Mouse (Mus musculus): Measurements from ENCODE around the gene Col4a2.

The Col4a2 gene

DNA sequence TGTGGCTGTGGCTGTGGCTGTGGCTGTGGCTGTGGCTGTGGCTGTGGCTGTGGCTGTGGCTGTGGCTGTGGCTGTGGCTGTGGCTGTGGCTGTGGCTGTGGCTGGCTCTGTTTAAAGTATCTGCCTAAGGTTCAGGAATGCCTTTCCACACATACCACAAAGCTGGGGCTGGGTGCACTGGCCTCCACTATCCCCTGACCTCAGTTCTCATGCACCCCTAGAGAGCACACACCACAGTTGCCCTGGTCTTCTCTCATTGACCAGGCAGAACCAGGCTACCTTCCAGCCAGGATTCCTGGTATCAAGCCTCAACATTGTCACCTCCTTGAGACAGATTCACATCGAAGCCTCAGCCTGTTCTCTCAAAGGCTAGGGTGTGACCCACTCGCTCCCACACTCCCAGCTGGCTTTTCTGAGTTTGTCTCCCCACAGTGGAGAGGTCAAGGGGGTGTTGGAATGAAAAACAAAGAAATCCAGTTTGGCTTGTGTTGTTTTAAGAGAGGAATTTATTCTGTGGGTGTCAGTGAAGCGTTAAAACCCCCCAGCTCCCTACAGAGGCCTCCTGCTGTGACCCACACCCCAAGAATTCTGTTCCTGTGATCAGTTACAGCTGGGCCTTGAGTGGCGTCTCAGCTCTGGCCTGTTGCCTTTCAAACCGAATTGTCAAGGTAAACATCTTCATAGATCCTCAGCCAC, 15.3 kb downstream of the Col4a2 start:
- DNase-seq: no peak

DNA sequence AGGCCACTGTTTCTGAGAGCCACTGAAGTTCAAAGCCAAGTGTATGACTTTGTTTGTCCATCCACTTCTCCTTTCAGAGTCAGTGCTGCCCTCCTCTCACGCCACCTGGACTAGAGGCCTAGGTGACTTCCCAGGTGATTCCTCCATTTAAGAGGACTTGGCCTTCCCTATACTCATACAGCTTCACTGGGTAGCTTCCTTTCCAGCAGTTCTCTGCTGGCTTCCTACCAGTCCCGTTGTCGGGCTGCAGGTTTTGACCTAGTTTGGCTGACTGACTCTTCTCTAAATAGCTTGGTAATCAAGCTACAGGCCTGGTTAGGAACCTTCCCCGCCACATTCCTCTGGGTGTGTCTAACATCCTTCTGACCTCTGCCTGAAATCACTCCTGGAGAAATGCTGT, 19.0 kb downstream of the Col4a2 start:
- no peak for DNase-seq

DNA sequence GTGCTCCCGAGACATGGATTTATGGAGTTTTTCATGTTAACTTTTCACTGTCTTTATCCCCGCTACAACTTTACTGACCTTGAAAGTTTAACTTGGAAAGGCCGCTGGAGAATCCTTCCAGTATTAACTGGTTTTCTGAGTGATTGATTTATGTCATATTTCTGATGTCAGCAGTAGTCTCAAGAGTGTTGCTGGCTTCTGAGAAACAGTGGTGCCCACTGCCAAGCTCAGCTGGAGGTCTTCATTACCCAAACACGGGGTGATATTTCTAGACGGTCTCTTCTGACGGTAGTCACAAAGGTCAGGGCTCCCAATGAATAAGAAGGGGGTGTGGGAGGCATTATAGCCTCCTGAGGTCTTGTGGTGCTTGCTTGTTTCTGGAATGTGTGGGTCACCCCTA, 21.1 kb downstream of the Col4a2 start:
- DNase-seq: no peak

DNA sequence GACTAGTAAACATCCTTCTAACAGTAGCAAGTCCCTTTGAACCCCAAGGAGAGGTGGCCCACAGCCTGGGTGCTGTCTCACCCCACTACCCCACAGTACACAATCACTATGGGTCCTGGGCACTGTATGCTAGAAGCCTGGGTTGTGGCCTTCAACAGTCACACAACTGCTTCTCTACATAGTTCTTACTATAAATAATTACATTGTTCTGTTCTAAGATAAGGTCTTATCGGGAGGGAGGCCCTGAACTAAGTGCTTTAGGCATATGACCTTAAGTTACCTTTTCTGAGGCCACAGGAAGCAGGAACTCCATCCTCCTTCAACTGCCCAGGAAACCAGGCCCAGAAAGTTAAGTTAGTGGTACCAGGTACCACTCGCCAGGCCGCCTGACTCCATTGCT, 21.9 kb downstream of the Col4a2 start:
- no peak for DNase-seq

DNA sequence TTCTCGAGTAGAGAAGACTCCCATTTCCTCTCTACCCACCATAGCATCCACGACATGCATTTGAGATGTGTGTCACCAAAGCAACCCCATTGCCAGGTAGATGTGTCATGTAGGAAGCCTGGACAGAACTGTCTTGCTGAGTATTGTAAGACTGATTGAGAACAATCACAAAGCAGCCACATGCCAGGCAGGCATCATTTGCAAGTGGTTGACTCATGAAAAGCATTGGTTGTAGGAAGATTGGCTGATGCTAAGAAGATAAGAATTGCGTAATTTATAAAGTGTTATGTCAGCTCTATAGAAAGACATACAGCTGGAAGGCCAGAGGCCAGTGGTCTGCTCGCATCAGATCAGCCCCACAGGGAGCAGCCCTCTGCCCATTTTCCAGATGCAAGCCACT, 22.6 kb downstream of the Col4a2 start:
- no peak for DNase-seq

DNA sequence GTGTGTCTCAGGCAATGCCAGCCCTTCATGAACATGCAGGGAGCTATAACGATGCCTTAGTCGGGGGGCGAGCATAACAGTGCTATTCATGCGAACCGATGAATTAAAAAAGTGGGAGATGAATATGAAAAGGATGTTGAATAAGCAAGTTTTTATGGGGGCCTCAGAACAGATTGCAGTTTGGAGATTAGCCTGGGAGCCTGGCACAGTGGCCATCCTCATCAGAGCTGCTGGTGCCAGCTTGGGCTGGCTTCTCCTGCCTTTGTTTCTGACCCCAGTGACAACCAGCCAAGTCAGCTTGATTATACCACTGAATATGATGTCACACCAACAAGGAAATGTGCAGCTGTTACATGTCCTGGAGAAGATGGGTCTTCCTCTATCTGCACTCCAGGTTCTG, 23.7 kb downstream of the Col4a2 start:
- DNase-seq: no peak

DNA sequence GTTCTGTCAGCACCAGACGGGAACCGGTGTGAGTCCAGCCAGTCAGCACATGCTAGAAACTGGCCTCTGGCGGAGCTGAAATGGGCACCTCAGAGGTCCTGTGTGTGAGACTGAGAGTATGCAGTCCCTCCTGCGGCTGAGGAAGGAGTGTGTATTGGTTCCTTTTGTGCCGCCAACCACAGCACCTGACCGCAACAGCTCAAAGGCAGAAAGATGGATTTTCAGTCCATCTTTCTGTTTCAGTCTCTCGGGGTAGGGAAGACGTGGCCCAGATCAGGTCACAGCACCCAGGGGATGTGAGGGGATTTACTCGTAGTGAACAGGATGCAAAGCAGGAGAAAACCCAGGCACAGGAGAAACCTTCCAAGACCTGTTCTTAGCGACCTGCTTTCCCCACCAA, 25.0 kb downstream of the Col4a2 start:
- no peak for DNase-seq

DNA sequence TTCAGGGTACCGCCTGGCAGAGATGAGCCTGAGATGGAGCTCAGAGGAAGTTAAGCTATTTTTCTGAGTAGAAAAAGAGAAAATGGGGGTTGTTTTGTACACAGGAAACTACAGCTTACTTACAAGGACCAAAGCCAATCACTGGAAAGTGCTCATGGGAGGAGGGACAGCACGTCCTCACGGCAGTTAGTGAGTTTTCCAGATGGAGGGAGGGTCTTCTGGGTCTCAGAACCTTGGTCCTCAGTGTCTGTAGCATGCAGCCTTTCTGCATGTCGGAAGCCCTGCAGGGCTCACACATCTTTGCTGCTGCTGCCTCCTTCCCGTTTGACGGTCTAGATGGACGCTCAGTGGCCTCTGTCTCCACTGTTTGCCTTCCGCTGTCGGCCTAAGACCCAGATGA, 25.9 kb downstream of the Col4a2 start:
- no peak for DNase-seq

DNA sequence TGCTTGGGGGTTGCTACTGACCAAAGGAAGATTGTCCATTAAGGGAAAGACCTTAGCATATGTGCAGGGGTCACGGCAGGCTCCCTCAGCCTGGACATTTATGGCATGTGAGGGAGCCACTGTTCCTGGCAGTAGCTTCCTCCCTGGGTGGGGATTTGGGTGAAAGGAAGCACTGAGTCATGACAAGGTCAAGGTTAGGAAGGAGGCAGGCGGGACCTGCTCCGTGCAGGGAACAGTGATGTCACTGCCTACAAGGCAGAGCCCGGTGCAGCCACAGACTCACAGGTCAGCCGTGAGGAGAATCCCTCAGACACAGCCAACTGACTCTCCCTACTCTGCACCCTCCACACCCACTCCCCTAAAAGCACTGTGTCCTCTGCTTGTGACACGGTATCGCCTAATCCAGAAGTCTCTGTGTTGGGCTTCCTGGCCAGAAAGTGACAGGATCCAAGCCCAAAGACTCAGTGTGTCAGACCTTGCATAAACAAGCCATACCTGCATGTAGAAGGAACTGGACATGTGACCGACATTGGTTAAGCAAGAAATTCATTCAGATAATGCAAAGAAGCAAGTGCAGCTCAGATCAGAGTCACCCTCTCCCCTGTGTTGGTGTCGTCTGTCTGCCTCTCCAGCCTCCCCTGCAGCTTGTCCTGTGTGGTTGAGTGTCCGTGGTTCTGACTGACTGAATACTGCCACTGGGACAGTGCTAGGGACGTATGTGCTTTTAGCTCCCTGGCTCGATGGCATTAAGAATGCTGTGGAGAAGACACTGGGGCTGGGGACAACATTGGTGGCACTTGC, 27.9 kb downstream of the Col4a2 start:
- no peak for DNase-seq

DNA sequence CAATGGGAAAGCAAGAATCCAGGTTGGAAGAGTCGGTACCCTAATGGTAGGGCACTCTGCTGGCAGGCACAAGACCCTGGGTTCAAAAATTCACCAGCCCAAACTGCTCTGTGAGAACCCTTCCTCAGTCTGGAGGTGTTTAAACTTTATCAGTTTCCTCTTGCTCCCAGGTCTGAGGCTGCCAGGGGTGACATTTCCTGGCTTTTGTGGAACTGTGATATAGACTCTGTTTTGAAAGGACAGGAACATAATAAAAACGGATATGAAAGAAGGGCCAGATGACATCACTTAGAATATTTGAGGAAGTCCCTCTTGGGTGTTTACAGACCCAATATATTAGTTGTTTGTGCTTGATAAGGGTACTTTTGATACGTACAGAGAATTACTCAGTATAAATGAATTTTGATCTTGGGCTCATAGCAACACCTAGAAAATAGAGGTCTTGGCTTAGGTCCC, 28.5 kb downstream of the Col4a2 start:
- no peak for DNase-seq

DNA sequence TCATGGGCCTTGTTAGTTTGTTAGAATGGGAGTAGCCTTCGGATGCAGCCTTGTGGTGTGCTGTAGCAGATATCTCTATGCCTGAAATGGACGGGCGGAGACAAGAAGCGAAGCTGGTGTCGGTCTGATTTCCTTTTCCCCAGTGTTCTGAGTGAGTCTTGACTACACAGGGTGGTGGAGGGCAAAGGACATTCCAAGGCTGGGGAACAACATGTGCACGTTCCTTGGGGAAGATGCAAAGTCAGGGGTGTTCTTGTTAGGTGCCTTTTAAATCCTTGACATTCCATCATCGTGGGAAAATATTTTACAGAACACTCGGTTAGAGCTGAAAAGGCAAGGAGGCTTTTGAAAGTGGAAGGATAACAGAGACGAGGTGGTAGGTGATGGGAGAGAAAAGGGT, 31.9 kb downstream of the Col4a2 start:
- no peak for DNase-seq

DNA sequence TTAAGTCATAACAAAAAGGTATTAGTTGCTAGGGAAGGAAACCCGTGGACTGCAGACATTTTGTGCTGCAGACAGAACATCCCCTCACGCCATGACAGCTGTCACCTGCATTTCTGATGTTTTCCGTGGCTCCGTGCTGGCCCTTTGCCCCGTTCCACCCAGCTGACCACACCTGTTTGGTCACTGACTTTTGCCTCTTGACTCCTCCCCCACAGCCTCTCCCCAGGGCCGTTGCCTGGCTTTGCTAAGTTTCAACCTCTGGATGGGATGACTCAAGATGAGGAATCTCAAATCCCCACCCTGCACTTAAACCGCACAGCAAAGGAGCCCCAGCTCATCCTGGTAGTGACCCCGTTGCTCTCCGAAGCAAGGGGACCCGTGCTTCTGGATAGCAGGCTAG, 33.6 kb downstream of the Col4a2 start:
- DNase-seq: no peak

DNA sequence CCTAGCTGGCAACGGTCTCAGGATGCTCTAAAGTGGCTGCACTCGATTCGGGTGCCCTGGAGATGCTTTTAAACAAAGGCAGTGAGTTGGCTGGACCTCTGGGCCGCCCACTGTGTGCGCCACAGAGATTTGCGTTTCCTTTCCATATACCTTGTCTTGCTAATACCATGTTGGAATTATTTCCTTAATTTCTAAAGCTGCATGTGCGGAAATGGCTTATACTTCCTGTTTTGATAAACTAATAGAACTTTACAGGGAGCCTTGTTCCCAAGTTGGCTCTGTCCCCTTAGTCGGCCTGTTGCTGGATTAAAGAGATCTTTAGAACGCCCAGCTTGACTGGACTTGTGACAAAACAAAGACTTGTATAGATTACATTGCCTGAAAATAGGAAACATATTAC, 35.1 kb downstream of the Col4a2 start:
- no peak for DNase-seq

DNA sequence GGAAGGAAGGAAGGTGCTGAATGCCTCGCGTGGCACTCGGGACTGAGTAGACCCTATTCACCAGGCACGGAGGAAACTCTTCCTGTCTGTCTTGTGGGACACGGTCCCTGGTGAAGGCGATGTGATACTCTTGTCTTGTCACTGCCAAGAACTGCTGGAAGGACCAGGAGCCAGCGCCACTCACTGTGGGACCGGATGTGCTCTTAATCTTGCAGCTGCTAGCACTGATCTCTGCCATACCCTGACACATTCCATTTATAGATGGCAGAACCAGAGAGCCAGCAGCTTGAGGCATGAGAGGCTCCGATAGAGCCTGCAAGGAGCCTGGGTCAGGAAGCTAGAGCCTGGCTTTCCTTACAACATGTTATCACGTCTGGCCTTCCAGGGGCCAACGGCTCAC, 36.0 kb downstream of the Col4a2 start:
- DNase-seq: no peak

DNA sequence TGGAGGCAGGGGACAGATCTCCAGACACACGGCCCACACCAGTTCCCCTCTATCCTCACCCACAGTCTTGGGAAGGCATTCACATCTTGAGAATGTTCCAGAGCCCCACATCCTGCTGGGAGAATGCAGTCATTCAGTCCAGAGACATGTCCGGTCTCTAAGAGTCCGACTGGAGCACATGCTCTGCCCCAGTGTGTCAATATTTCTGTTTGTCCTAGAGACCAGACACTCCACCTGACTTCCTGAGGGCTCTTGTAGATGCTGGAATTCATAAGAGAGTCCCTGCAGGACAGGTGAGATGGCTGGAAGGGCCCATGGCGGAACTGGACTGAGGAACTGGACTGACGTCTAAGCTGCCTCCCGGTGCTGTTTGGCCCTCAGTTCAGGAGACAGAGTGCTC, 38.8 kb downstream of the Col4a2 start:
- DNase-seq: no peak

DNA sequence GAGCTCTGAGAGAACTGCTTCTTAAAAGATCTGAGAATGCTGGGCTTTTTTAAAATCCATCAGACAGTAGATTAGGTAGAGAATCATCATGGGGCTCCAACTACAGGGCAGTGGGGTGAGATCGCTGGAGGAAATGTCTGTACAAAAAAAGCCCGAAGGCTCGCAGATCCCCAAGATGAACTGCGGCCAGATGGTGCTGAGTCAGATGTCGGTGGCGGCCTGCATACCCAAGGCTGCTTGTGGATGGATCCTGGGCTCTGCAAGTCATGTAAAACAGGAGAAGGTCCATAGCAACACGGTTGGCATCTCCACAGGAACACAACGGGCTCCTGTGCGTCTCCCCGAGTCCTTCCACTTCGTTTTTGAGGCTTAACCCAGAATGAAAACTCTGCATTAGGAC, 39.9 kb downstream of the Col4a2 start:
- DNase-seq: peak; percentile 25

DNA sequence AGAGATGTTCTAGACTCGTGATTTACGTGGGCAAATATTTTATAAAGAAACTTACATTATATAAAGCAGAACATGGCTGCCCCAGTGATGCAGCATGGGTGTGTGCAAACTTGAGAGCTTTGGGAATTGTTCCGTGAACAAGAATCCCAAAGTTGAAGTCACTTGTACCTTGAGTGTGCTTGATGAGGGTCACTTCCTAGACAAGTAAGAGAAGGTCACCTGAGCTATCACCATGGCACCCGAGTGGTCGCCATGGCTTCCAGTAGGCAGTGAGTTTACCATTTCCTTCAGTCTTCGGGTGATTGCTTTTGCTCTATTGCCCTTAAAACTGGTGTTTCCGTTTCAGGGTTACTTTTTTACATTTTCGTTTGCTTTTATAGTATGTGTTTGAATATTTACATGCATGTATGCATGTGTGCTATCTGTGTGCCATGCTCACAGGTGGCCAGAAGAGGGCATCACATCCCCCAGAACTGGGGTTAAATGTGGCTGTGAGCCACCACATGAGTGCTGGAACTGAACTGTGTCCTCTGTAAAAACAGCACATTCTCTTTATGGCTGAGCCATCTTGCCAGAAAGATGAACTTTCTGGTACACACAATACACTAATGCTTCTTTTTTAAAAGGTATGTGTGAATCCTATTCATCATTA, 42.3 kb downstream of the Col4a2 start:
- DNase-seq: no peak

DNA sequence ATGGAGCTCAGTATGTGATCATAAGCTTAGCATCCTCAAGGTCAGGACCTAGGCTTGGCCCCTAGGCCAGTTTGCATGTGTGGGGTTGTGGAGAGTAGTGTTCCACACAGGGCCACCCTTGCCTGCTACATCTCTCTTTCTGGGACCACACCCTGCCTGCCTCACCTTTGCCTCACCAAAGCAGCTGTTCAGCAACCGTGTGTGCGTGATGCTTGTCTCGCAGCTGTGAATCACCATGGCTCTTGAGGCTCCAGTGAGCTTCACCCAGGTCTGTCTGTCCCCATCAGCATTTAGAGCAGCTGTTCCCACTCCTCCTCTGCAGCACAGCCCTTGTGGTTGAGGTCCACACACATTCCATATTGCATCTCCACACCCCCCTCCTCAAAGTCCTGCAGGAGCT, 43.3 kb downstream of the Col4a2 start:
- DNase-seq: no peak

DNA sequence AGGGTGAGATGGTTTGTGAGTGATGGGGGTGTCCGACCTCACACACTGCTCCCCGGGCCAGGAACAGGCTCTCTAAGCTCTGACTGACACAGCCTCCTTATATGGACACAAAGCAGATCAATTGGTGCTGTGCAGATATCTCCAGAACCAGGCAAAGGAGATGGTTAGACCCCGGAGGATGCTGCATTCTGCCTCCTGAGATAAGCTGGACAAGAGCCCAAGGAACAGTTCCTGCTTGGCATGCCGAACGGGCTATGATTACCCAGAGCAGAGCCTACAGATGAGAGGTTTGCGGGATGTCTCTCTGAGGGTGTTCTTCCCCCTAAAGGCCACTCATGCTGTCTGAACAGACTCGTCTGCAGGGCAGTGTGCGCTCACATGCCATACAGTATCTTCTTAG, 44.2 kb downstream of the Col4a2 start:
- DNase-seq: no peak

DNA sequence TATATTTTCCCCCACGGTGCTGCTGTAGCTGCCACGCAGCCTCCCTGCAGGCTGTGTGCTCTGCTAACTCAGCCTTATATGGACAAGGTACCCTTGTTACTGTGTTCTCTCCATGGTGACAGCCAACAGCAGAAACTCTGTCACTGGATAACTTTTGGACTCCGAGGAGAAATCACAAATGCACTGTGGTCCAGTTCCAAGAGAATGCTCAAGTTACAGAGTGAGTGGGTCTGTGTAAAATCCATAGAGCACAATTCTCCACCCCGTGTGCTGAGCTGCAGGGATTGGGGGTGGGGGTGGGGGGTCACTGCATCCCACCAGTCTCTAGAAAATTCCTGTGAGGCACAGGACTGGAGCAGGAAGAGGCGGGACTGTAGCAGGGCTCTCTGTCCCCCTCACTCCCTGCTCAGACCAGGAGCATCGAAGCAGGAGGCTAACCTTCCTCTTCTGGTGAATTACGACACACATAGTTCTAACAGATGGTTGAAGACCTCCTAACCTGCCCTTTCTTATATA, 45.4 kb downstream of the Col4a2 start:
- DNase-seq: no peak

DNA sequence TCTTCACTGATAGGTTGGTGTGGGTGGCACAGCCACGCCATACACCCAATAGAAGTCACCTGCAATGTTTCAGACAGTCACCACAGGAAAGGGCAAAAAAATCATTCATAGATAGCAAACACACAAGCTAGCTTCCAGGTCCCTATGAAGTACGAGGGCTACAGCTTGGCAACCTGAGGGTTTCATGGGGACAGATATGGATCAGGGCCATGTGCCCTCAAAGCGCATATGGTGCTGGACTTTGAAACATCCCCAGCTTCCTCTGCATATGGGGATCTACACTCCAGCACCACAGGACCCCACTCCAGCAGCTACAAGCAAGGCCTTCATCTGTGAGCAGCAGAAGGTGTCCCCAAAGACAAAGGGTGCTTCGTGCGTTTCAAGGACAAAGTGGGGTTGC, 47.2 kb downstream of the Col4a2 start:
- no peak for DNase-seq

DNA sequence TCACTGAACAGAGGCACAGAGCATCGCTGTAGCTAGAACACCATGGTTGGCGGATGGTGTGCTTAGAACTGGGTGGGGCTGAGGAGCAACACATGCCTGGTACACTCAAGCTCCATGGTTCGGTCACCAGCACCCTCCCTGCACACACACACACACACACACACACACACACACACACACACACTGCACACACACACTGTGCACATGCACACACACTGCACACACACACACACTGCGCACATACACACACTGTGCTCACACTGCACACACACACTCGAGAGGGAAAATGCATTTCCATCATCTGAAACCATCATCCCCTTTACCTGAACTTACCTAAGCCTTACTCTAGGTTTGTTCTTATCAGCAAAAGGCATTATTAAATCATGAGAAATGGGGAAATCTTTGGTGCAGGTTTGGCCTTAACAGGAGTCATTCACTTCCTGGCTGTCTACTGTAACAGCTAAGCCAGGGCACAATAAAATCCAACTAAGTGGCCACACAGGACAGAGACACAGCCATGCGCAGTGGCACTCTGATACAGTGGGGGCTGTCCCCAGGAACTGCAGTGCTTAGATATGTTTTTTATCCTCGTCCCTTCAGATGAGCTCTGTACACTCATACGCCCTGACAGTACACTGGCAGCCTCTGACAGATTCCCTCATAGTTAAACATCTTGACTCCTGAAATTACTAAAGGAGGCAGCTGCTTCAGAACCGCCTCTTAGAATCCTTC, 49.1 kb downstream of the Col4a2 start:
- no peak for DNase-seq

All from right cerebral cortex, postnatal 14 days (tissue).